9 mouse cellular contexts compared by ENCODE assay signal in the genomic region with DNA sequence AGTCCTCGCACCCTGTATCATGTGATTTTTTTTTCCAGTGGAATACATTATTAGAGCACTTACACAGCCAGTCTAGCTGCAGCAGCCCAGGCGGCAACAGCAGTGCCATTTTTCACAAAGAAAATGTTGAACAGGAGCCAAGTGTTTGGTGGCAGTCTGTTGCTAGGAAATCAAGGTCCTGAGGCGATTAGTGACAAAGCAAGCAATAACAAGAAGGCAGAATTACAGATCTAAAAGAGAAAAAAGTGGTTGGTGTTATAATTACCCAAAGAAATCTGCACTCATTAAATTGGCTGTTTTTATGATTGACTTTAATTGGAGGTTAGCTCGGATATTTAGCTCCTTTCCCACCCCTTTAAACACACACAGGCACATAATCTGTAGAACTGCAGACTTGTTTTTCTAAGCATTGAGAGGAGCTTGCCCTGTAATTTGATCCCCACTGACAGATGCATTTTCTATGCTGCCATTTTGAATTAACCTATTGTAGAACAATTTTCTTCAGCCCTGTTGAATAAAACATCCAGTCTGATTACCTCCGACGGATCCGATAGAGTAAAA.
DNase-seq lines count a peak whose midpoint lies in the region; ATAC-seq and TF ChIP-seq lines count a peak whose summit lies in the region.
"Had no signal": no experiment of that assay in that cellular context is flagged by ENCODE, and none has a peak within 500 bp of the region (broad histone marks: within the 10 kb centered on the region; RNA-seq: fewer than 3 reads in every experiment).

No protein-coding gene starts in this region.

- H3K27ac ChIP-seq in forebrain, embryonic 12.5 days, result peak overlapping the region; percentile 91
- no peak overlapping the region for H3K27ac ChIP-seq in intestine, embryonic 16.5 days (ENCODE audit: low read length)

- ATAC-seq in forebrain, embryonic 12.5 days (ENCODE audit: low FRiP score), result peak; percentile 93
- peak; percentile 48; the same call in 1 of the 2 replicates for ATAC-seq in intestine, embryonic 16.5 days
- ATAC-seq in activated CD4-positive, CD25-positive, alpha-beta regulatory T cell, adult 4 months, result no peak

- H3K4me2 ChIP-seq in forebrain, embryonic 12.5 days, result peak overlapping the region; percentile 32; the same call in 1 of the 2 replicates
- H3K4me2 ChIP-seq in intestine, embryonic 16.5 days (ENCODE audit: low read depth, low read length), result no peak overlapping the region

- no peak overlapping the region for H3K9ac ChIP-seq in forebrain, embryonic 12.5 days
- no peak overlapping the region for H3K9ac ChIP-seq in intestine, embryonic 16.5 days (ENCODE audit: low read depth, low read length)

- TF ChIP-seq POLR2A in lung, adult 2 months (IDR thresholded peaks at IDR 0.05; ENCODE audit: borderline replicate concordance, extremely low read depth, low read depth, low read length), result no peak

- intact Hi-C loops in left cerebral cortex, postnatal 14 days (cut with DNase I), result loop anchor here (10.0 kb wide), 1 partner anchor 492 kb away; no protein-coding TSS in a partner anchor

- H3K36me3 ChIP-seq in forebrain, embryonic 12.5 days (replicated peaks), result no peaks in the 10 kb centered on the region
- H3K36me3 ChIP-seq in intestine, embryonic 16.5 days (ENCODE audit: control insufficient read depth, insufficient read depth, low read length), result no peaks in the 10 kb centered on the region

- WGBS in lung, adult 2 months, result 55% methylated on average over 7 of the region's 7 CpGs
- 3% methylated on average over 7 of the region's 7 CpGs for WGBS in forebrain, embryonic 12.5 days
- WGBS in intestine, embryonic 16.5 days, result 36% methylated on average over 7 of the region's 7 CpGs

- no peak for TF ChIP-seq CTCF in lung, adult 2 months (IDR thresholded peaks at IDR 0.05; ENCODE audit: insufficient read depth, low read length)

- H3K27me3 ChIP-seq in forebrain, embryonic 12.5 days, result no peaks in the 10 kb centered on the region
- no peaks in the 10 kb centered on the region for H3K27me3 ChIP-seq in intestine, embryonic 16.5 days (replicated peaks; ENCODE audit: control insufficient read depth, insufficient read depth, low read length)

- no peaks in the 10 kb centered on the region; the same call in 1 of the 2 replicates for H3K4me1 ChIP-seq in lung, adult 2 months (ENCODE audit: control insufficient read depth, insufficient read depth, low read length)
- peaks cover 34% of the 10 kb centered on the region for H3K4me1 ChIP-seq in forebrain, embryonic 12.5 days
- H3K4me1 ChIP-seq in intestine, embryonic 16.5 days (ENCODE audit: control insufficient read depth, insufficient read depth, low read length), result no peaks in the 10 kb centered on the region

- H3K4me3 ChIP-seq in lung, adult 2 months (replicated peaks; ENCODE audit: extremely low read depth, low read depth, low read length), result no peak overlapping the region
- H3K4me3 ChIP-seq in forebrain, embryonic 12.5 days (replicated peaks), result no peak overlapping the region
- no peak overlapping the region for H3K4me3 ChIP-seq in intestine, embryonic 16.5 days (ENCODE audit: low read length)
- H3K4me3 ChIP-seq: erythroblast, embryonic 14.5 days had no signal

- peak; percentile 14 for DNase-seq in lung, postnatal 10 days
- DNase-seq in lung, adult 2 months, result no peak
- DNase-seq in left cerebral cortex, postnatal 14 days (ENCODE audit: low spot score in 2 of 2), result peak; percentile 63 to 66
- peak; percentile 16 for DNase-seq in ovary, postnatal 36 days (ENCODE audit: low spot score)
- no peak for DNase-seq in yolk sac, embryonic 10.5 days (ENCODE audit: low spot score)

- H3K9me3 ChIP-seq in forebrain, embryonic 12.5 days, result no peaks in the 10 kb centered on the region
- H3K9me3 ChIP-seq in intestine, embryonic 16.5 days (ENCODE audit: control insufficient read depth, low read length), result no peaks in the 10 kb centered on the region

Comparison
In these comparisons a context has a peak if more than half of its experiments do, and no peak if none do; other contexts are left out.
1. DNase-seq: peak in lung, postnatal 10 days (single experiment), left cerebral cortex, postnatal 14 days (2 of 2) and ovary, postnatal 36 days (single experiment); none in lung, adult 2 months (single experiment) and yolk sac, embryonic 10.5 days (single experiment).